Mouse (Mus musculus) liver, adult 2 months (tissue): ENCODE data around the gene Herc4. TPM values are rescaled to one million over a fixed set of nuclear protein-coding genes. Genes with fewer than 3 reads are reported as not detected.

Experiments used
- DNase-seq: peaks from one replicate; pipeline ENCODE4 v3.0.0-alpha.2; 2011; ENCODE audit warnings: low read depth, low spot score; ENCODE audit errors: extremely low read depth
- H3K27ac ChIP-seq: fragments of 200-500 bp; replicated peaks from 2 replicates; pipeline ENCODE4 v1.5.1; 2012; ENCODE audit warnings: low read depth, mild to moderate bottlenecking, control low read depth, inconsistent platforms, low read length; ENCODE audit not compliant: insufficient read depth
- H3K27me3 ChIP-seq: fragments of 200-500 bp; 2 replicates; pipeline ENCODE4 v1.6.1; 2012; ENCODE audit warnings: mild to moderate bottlenecking, moderate library complexity, low read length, inconsistent platforms; ENCODE audit not compliant: control insufficient read depth, insufficient read depth
- H3K36me3 ChIP-seq: fragments of 200-500 bp; 2 replicates; pipeline ENCODE4 v1.6.1; 2012; ENCODE audit warnings: low read length, inconsistent platforms; ENCODE audit not compliant: control insufficient read depth, insufficient read depth
- H3K4me1 ChIP-seq: fragments of 200-500 bp; 2 replicates; pipeline ENCODE4 v1.6.1; 2011; ENCODE audit warnings: low read length; ENCODE audit not compliant: control insufficient read depth, insufficient read depth
- H3K4me3 ChIP-seq: fragments of 200-500 bp; 2 replicates; pipeline ENCODE4 v1.5.1; 2011; ENCODE audit warnings: low read depth, mild to moderate bottlenecking, control low read depth, low read length, moderate library complexity; ENCODE audit not compliant: insufficient read depth
- H3K79me2 ChIP-seq: fragments of 200-500 bp; 2 replicates; pipeline ENCODE4 v1.6.1; 2012; ENCODE audit warnings: inconsistent platforms, mild to moderate bottlenecking, low read length, moderate library complexity; ENCODE audit not compliant: control insufficient read depth, insufficient read depth
- H3K9ac ChIP-seq: fragments of 200-500 bp; 2 replicates; pipeline ENCODE4 v1.6.1; 2012; ENCODE audit warnings: low read depth, mild to moderate bottlenecking, control low read depth, inconsistent platforms, low read length
- CTCF ChIP-seq: fragments of 200-500 bp; IDR thresholded peaks from 2 replicates; pipeline ENCODE4 v1.5.1; 2011; ENCODE audit warnings: low read depth, low read length, control low read depth
- POLR2A ChIP-seq: fragments of 200-500 bp; IDR thresholded peaks from 2 replicates; pipeline ENCODE4 v1.6.1; 2011; ENCODE audit warnings: low read length, control low read depth; ENCODE audit not compliant: insufficient read depth; ENCODE audit errors: extremely low read depth
- WGBS: fragments of 180-500 bp; shearing (Covaris S2); methylation state at CpG from one replicate; pipeline ENCODE4 v1.1.7; 2018; 5-methylcytosine and 5-hydroxymethylcytosine counted together
- polyA plus RNA-seq: library from polyadenylated mRNA; depleted of rRNA; stranded (reverse); fragments of >200 nt; gene quantifications from 2 replicates; pipeline ENCODE4 v1.2.3, GENCODE M21; 2012
- total RNA-seq: library from RNA; depleted of rRNA; stranded (reverse); fragments of >200 nt; gene quantifications from 2 replicates; pipeline ENCODE4 v1.2.3, GENCODE M21; 2014

The Herc4 gene
- total and polyA plus RNA-seq, 2 experiments = 9.0 to 62.2 TPM

GRCm38 (mm10) chr10:63279851-63280250 is 36.2 kb downstream of the Herc4 start:
- H3K27me3 ChIP-seq = no peaks in the 10 kb centered on the region
- no peak for TF ChIP-seq CTCF
- no peak for TF ChIP-seq POLR2A
- H3K4me1 ChIP-seq = no peaks in the 10 kb centered on the region; the same call in 1 of the 2 replicates
- H3K27ac ChIP-seq = no peak overlapping the region
- H3K36me3 ChIP-seq = peaks cover 46% of the 10 kb centered on the region
- H3K9ac ChIP-seq = no peak overlapping the region
- 91% methylated on average over 3 of the region's 3 CpGs for WGBS
- peaks cover 3% of the 10 kb centered on the region; the same call in 1 of the 2 replicates for H3K79me2 ChIP-seq
- DNase-seq = no peak
- H3K4me3 ChIP-seq = no peak overlapping the region

GRCm38 (mm10) chr10:63282417-63282816 is 38.8 kb downstream of the Herc4 start:
- WGBS = 82% methylated on average over 4 of the region's 4 CpGs
- no peak overlapping the region for H3K4me3 ChIP-seq
- no peak for TF ChIP-seq CTCF
- no peak for TF ChIP-seq POLR2A
- H3K27me3 ChIP-seq = no peaks in the 10 kb centered on the region
- no peak overlapping the region for H3K27ac ChIP-seq
- no peaks in the 10 kb centered on the region for H3K79me2 ChIP-seq
- no peaks in the 10 kb centered on the region; the same call in 1 of the 2 replicates for H3K4me1 ChIP-seq
- H3K9ac ChIP-seq = no peak overlapping the region
- peaks cover 54% of the 10 kb centered on the region for H3K36me3 ChIP-seq
- no peak for DNase-seq

- H3K36me3 ChIP-seq = peaks cover 58% of the 10 kb centered on the region
These were observed 39.2 kb downstream of the Herc4 start for GRCm38 (mm10) chr10:63282846-63283245.

GRCm38 (mm10) chr10:63302356-63302755 is 58.7 kb downstream of the Herc4 start:
- WGBS = 93% methylated on average over 2 of the region's 2 CpGs
- DNase-seq = no peak

More at GRCm38 (mm10) chr10:63282846-63283245, 39.2 kb downstream of the Herc4 start:
- DNase-seq = no peak
- Histone ChIP-seq H3K4me3 (no peak overlapping the region), H3K79me2 (no peaks in the 10 kb centered on the region), H3K27me3 (no peaks in the 10 kb centered on the region), H3K27ac (no peak overlapping the region), H3K9ac (no peak overlapping the region), H3K4me1 (no peaks in the 10 kb centered on the region; the same call in 1 of the 2 replicates)
- 88% methylated on average over 7 of the region's 7 CpGs for WGBS
- TF ChIP-seq POLR2A (no peak), CTCF (no peak)

GRCm38 (mm10) chr10:63308582-63309366 is 65.2 kb downstream of the Herc4 start:
- Histone ChIP-seq H3K27me3 (no peaks in the 10 kb centered on the region), H3K4me1 (no peaks in the 10 kb centered on the region), H3K4me3 (no peak overlapping the region), H3K36me3 (peaks cover 68% of the 10 kb centered on the region), H3K27ac (no peak overlapping the region), H3K79me2 (no peaks in the 10 kb centered on the region), H3K9ac (no peak overlapping the region)
- TF ChIP-seq CTCF = peak; percentile 95
- no peak for TF ChIP-seq POLR2A
- WGBS = 44% methylated on average over 10 of the region's 10 CpGs
- peak; percentile 58 for DNase-seq

More at GRCm38 (mm10) chr10:63302356-63302755, 58.7 kb downstream of the Herc4 start:
- H3K4me3 ChIP-seq = no peak overlapping the region
- TF ChIP-seq CTCF (no peak), POLR2A (no peak)
- no peak overlapping the region for H3K9ac ChIP-seq
- H3K27me3 ChIP-seq = no peaks in the 10 kb centered on the region
- H3K36me3 ChIP-seq = peaks cover 69% of the 10 kb centered on the region
- H3K79me2 ChIP-seq = no peaks in the 10 kb centered on the region; the same call in 1 of the 2 replicates
- H3K4me1 ChIP-seq = no peaks in the 10 kb centered on the region
- H3K27ac ChIP-seq = no peak overlapping the region

- H3K27ac ChIP-seq = no peak overlapping the region
- TF ChIP-seq POLR2A (no peak), CTCF (no peak)
- no peak overlapping the region for H3K4me3 ChIP-seq
- H3K79me2 ChIP-seq = no peaks in the 10 kb centered on the region
- H3K36me3 ChIP-seq = peaks cover 66% of the 10 kb centered on the region
- WGBS = 74% methylated on average over 1 of the region's 1 CpGs
- H3K9ac ChIP-seq = no peak overlapping the region
- no peaks in the 10 kb centered on the region for H3K27me3 ChIP-seq
- no peaks in the 10 kb centered on the region for H3K4me1 ChIP-seq
- no peak for DNase-seq
These were observed 70.1 kb downstream of the Herc4 start for GRCm38 (mm10) chr10:63313726-63314125.
